Mouse (Mus musculus): ENCODE data around the gene Lrba. TPM values are rescaled to one million over a fixed set of nuclear protein-coding genes. Genes with fewer than 3 reads are reported as not detected.

The Lrba gene
- polyA plus RNA-seq, 1 experiment from 2014 or later: 5.9 TPM

DNA sequence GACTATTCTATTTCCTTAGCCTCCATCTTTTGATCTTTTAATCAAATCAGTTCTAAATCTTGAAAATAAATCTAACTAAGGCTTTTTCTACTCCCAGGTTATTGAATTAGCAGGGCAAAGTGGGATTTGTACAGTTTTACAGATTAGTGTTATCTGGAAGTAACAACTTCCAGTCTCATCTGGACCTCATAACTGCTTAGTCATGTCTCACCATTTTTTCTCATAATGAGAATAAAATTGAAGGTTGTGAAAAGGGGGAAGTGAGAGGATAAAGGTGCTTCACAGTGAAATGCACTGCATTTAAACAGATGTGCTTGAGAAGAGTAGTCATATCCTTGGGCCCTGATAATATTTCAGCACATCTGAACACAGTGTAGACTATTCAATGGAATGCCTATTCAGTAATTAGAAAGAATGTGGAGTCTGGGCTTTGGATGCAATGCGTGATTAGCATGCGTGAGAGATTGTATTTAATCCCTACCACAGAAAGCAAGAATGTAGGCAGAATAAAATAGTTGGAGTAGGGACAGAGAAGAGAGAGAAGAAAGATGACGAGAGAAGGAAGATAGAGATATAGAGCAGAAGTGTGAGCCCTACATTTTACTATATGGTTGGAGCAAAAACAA, 298.5 kb downstream of the Lrba start:
- no peak overlapping the region for H3K4me3 ChIP-seq (replicated peaks; ENCODE audit: low read depth, low read length)
- WGBS: 89% methylated on average over 3 of the region's 3 CpGs
- H3K36me3 ChIP-seq (ENCODE audit: insufficient read depth, low read length): no peaks in the 10 kb centered on the region

DNA sequence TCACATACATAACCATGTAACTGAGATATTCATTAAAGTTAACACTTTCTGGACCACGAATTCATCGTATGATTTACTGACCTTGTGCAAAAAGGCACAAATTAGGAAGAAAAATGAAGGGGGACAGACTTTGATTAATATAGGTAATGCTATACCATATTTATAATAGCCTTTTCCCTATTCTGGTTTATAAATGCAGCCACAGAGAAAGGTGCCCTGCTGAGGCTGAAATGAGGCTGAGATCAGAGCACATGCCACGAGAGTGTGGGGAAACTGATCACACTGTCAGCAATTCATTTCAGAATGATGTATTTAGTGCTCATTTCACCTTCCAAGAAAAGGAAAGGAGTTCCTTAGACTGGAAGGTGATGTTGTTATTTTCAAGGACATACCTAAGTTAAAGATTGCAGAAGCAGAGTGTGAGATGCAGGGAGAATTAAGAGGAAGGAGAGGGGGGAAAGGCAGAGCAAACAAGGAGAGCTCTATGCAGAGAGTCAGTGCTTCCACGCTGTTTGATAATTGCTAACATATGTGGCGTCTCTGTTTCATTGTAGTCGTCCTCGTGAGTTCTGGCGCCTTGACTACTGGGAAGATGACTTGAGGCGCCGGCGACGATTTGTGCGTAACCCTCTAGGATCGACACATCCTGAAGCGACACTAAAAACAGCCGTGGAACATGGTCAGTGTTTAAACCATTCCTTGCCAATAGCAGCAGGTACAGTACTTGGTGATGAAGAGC, 307.2 kb downstream of the Lrba start:
- Histone ChIP-seq H3K27me3 (ENCODE audit: insufficient read depth, low read length) (no peaks in the 10 kb centered on the region), H3K36me3 (ENCODE audit: insufficient read depth, low read length) (no peaks in the 10 kb centered on the region), H3K9me3 (replicated peaks; ENCODE audit: low read length) (no peaks in the 10 kb centered on the region), H3K4me3 (replicated peaks; ENCODE audit: low read depth, low read length) (no peak overlapping the region), H3K4me2 (ENCODE audit: low read length) (no peak overlapping the region), H3K9ac (ENCODE audit: low read depth, low read length) (no peak overlapping the region), H3K4me1 (replicated peaks; ENCODE audit: insufficient read depth, low read length) (no peaks in the 10 kb centered on the region), H3K27ac (no peak overlapping the region)
- ATAC-seq (replicated peaks; ENCODE audit: low FRiP score, low read depth) (no peak), DNase-seq (ENCODE audit: low spot score) (no peak)
- TF ChIP-seq CTCF (IDR thresholded peaks at IDR 0.05; ENCODE audit: low read depth): no peak
- WGBS: 74% methylated on average over 16 of the region's 16 CpGs

More for the DNA sequence above, 298.5 kb downstream of the Lrba start:
- Histone ChIP-seq H3K27ac (no peak overlapping the region), H3K27me3 (ENCODE audit: insufficient read depth, low read length) (no peaks in the 10 kb centered on the region), H3K9me3 (replicated peaks; ENCODE audit: low read length) (no peaks in the 10 kb centered on the region), H3K9ac (ENCODE audit: low read depth, low read length) (no peak overlapping the region), H3K4me1 (replicated peaks; ENCODE audit: insufficient read depth, low read length) (no peaks in the 10 kb centered on the region), H3K4me2 (ENCODE audit: low read length) (no peak overlapping the region)
- DNase-seq (ENCODE audit: low spot score): no peak
- ATAC-seq (replicated peaks; ENCODE audit: low FRiP score, low read depth): no peak
- TF ChIP-seq CTCF (IDR thresholded peaks at IDR 0.05; ENCODE audit: low read depth): no peak

DNA sequence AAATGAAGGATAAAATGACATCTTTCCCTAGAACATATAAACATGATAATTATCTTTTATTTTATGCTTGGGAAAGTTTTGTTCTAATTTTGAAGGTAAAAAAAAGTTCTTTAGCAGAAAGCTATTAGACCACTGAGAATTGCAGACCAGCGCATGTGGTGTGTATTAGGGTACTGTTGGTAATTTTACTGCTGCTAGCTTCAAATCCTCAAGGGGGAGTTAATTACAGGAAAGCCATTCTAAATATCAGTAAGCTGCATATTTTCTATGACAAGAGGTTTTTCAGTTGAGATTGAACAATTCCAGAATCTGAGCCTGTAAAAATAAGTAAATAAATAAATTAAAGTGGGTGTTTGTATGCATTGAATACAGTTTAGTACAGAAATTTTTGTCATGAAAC, 312.3 kb downstream of the Lrba start:
- H3K9ac ChIP-seq (ENCODE audit: low read depth, low read length): no peak overlapping the region
- H3K9me3 ChIP-seq (replicated peaks; ENCODE audit: low read length): no peaks in the 10 kb centered on the region
- no peak overlapping the region for H3K27ac ChIP-seq
- H3K4me3 ChIP-seq (replicated peaks; ENCODE audit: low read depth, low read length): no peak overlapping the region
- WGBS: 88% methylated on average over 1 of the region's 1 CpGs
- peaks cover 9% of the 10 kb centered on the region; the same call in 1 of the 2 replicates for H3K4me1 ChIP-seq (replicated peaks; ENCODE audit: insufficient read depth, low read length)
- no peaks in the 10 kb centered on the region; the same call in 1 of the 2 replicates for H3K27me3 ChIP-seq (ENCODE audit: insufficient read depth, low read length)
- no peak for DNase-seq (ENCODE audit: low spot score)
- no peak overlapping the region for H3K4me2 ChIP-seq (ENCODE audit: low read length)
- ATAC-seq (replicated peaks; ENCODE audit: low FRiP score, low read depth): no peak
- no peaks in the 10 kb centered on the region for H3K36me3 ChIP-seq (ENCODE audit: insufficient read depth, low read length)
- TF ChIP-seq CTCF (IDR thresholded peaks at IDR 0.05; ENCODE audit: low read depth): no peak

DNA sequence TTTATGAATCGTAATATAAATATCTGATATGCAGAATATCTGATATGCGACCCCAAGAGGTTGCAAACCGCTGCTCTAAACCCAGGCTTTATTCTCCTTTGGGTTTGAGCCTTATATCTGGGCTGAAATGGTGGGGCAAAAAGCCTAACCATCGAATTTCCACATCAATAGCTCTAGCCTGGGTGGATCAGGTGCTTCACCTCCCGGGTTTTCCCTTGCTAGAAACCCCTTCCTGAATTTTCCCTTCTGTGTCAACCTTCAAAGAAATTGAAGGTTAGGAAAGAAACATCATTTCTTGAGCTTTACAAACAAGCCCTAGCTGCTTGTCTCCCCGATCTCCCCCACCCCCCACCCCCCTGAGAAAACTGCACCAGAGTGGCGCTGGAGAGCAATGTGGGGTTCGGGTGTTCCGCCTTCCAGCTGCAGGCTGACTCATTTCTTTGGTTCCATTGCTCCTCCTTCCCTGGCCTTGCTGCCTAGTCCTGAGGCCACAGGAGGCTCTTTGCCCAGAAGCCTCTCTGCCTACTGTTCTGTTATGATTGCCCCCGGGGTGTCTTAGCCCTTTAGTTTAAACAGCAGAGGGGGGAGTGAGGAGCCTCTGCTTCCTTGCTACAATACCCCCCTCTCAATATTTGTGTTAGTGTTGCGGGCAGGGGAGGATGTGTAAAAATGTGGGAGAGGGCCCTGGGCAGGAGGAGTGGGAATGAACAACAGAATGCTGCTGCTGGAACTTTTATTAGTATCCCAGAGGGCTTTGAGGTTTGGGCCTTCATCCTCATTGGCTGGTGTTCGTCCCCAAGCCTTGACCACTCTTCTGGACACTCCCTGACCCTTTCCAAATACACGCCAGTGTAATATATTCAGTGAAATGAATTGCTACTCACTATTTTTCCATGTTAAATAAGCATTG, 314.4 kb downstream of the Lrba start:
- H3K27ac ChIP-seq: no peak overlapping the region
- no peak for TF ChIP-seq CTCF (IDR thresholded peaks at IDR 0.05; ENCODE audit: low read depth)
- ATAC-seq (replicated peaks; ENCODE audit: low FRiP score, low read depth) (no peak), DNase-seq (ENCODE audit: low spot score) (peak; percentile 25)
- H3K9me3 ChIP-seq (replicated peaks; ENCODE audit: low read length): no peaks in the 10 kb centered on the region
- WGBS: 23% methylated on average over 13 of the region's 13 CpGs
- H3K27me3 ChIP-seq (ENCODE audit: insufficient read depth, low read length): no peaks in the 10 kb centered on the region; the same call in 1 of the 2 replicates
- no peak overlapping the region for H3K4me3 ChIP-seq (replicated peaks; ENCODE audit: low read depth, low read length)
- no peak overlapping the region for H3K9ac ChIP-seq (ENCODE audit: low read depth, low read length)
- peaks cover 9% of the 10 kb centered on the region; the same call in 1 of the 2 replicates for H3K4me1 ChIP-seq (replicated peaks; ENCODE audit: insufficient read depth, low read length)
- no peak overlapping the region for H3K4me2 ChIP-seq (ENCODE audit: low read length)
- no peaks in the 10 kb centered on the region for H3K36me3 ChIP-seq (ENCODE audit: insufficient read depth, low read length)

DNA sequence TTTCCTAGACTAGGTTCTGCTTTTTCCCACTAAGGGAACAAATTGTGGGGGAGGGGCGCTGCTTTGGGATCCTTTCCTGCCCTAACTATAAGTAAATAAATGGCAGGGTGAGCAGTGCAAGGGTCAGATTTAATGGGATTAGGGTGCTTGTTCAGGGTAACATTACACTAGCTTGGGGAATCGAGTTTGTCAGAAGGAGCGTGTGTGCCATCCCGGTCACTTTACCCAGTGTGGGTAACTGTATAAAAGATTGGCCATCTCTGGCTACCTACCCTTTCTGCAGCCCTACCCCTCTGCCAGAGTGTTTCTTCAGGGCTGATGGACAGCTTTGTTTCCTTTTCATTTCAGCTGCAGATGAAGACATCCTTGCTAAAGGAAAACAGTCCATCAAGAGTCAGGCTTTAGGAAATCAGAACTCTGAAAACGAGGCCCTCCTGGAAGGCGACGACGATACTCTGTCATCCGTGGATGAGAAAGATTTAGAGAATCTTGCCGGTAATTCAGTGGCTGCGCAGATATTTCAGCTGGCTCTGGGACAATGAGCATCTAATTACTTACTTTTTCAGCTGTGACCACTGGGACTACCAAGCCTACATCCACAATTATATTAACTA, 315.2 kb downstream of the Lrba start:
- Histone ChIP-seq H3K4me1 (replicated peaks; ENCODE audit: insufficient read depth, low read length) (peaks cover 9% of the 10 kb centered on the region; the same call in 1 of the 2 replicates), H3K4me3 (replicated peaks; ENCODE audit: low read depth, low read length) (no peak overlapping the region), H3K27me3 (ENCODE audit: insufficient read depth, low read length) (no peaks in the 10 kb centered on the region; the same call in 1 of the 2 replicates), H3K27ac (no peak overlapping the region), H3K36me3 (ENCODE audit: insufficient read depth, low read length) (no peaks in the 10 kb centered on the region), H3K9ac (ENCODE audit: low read depth, low read length) (no peak overlapping the region), H3K9me3 (replicated peaks; ENCODE audit: low read length) (no peaks in the 10 kb centered on the region), H3K4me2 (ENCODE audit: low read length) (no peak overlapping the region)
- WGBS: 20% methylated on average over 11 of the region's 11 CpGs
- ATAC-seq (replicated peaks; ENCODE audit: low FRiP score, low read depth) (no peak), DNase-seq (ENCODE audit: low spot score) (peak; percentile 14)
- TF ChIP-seq CTCF (IDR thresholded peaks at IDR 0.05; ENCODE audit: low read depth): no peak

All from kidney, postnatal 0 days (tissue).